Mouse (Mus musculus) macrophage (primary cell): ENCODE measurements at regions not wholly inside any gene's neighbourhood (a gene's known extent, or its start where the extent isn't known, plus 50 kb on each side); places are given as distances from the start of the nearest gene placed in this dataset.
"Not testable (repeated sequence)": the region's sequence is repeated elsewhere in the genome, so short reads cannot be mapped to it uniquely, and the experiment has no call there.

Experiments
- H3K27ac ChIP-seq: fragments of 350-480 bp; formaldehyde crosslinking; 2 replicates; pipeline ENCODE4 v1.9.0; 2021
- H3K36me3 ChIP-seq: fragments of 350-480 bp; formaldehyde crosslinking; 2 replicates; pipeline ENCODE4 v1.9.0; 2021; ENCODE audit errors: inconsistent target
- H3K4me3 ChIP-seq: fragments of 350-480 bp; formaldehyde crosslinking; 2 replicates; pipeline ENCODE4 v1.9.0; 2021; ENCODE audit errors: inconsistent target
- H3K79me2 ChIP-seq: fragments of 350-480 bp; formaldehyde crosslinking; 2 replicates; pipeline ENCODE4 v1.9.0; 2021; ENCODE audit errors: inconsistent target
- WGBS: methylation state at CpG from one replicate; pipeline ENCODE4 v1.1.7; 2026; ENCODE audit warnings: inconsistent platforms; ENCODE audit not compliant: missing documents; 5-methylcytosine and 5-hydroxymethylcytosine counted together

GRCm38 (mm10) chr16:77787025-77787424, 185.1 kb upstream of the Gm11146 start:
- H3K79me2 ChIP-seq: no peaks in the 10 kb centered on the region
- WGBS: 88% methylated on average over 5 of the region's 5 CpGs
- H3K36me3 ChIP-seq: no peaks in the 10 kb centered on the region
- no peak overlapping the region for H3K27ac ChIP-seq
- no peak overlapping the region for H3K4me3 ChIP-seq

- WGBS: 85% methylated on average over 1 of the region's 1 CpGs
- Histone ChIP-seq H3K36me3 (no peaks in the 10 kb centered on the region), H3K79me2 (no peaks in the 10 kb centered on the region), H3K4me3 (no peak overlapping the region), H3K27ac (no peak overlapping the region)
Measured at GRCm38 (mm10) chr16:77779019-77779418, 177.1 kb upstream of the Gm11146 start.

- Histone ChIP-seq H3K79me2 (no peaks in the 10 kb centered on the region), H3K27ac (no peak overlapping the region), H3K4me3 (no peak overlapping the region), H3K36me3 (no peaks in the 10 kb centered on the region)
- WGBS: 19% methylated on average over 3 of the region's 3 CpGs
Measured at GRCm38 (mm10) chr16:77772075-77772474, 170.2 kb upstream of the Gm11146 start.

GRCm38 (mm10) chr16:77760926-77761347, 159.0 kb upstream of the Gm11146 start:
- 88% methylated on average over 4 of the region's 4 CpGs for WGBS

GRCm38 (mm10) chr16:77760479-77760878, 158.6 kb upstream of the Gm11146 start:
- H3K27ac ChIP-seq: no peak overlapping the region
- no peaks in the 10 kb centered on the region for H3K79me2 ChIP-seq
- H3K36me3 ChIP-seq: no peaks in the 10 kb centered on the region
- 87% methylated on average over 3 of the region's 4 CpGs for WGBS
- no peak overlapping the region for H3K4me3 ChIP-seq

More at GRCm38 (mm10) chr16:77760926-77761347, 159.0 kb upstream of the Gm11146 start:
- no peak overlapping the region for H3K27ac ChIP-seq
- H3K4me3 ChIP-seq: no peak overlapping the region
- no peaks in the 10 kb centered on the region for H3K36me3 ChIP-seq
- H3K79me2 ChIP-seq: no peaks in the 10 kb centered on the region

- Histone ChIP-seq H3K79me2 (no peaks in the 10 kb centered on the region), H3K36me3 (no peaks in the 10 kb centered on the region), H3K27ac (no peak overlapping the region), H3K4me3 (no peak overlapping the region)
- 88% methylated on average over 9 of the region's 10 CpGs for WGBS
Measured at GRCm38 (mm10) chr16:77759997-77760396, 158.1 kb upstream of the Gm11146 start.

GRCm38 (mm10) chr16:77754882-77755281, 153.0 kb upstream of the Gm11146 start:
- H3K27ac ChIP-seq: no peak overlapping the region
- H3K4me3 ChIP-seq: no peak overlapping the region
- no peaks in the 10 kb centered on the region for H3K36me3 ChIP-seq
- WGBS: 88% methylated on average over 6 of the region's 6 CpGs
- H3K79me2 ChIP-seq: no peaks in the 10 kb centered on the region

GRCm38 (mm10) chr16:77749474-77749873, 147.6 kb upstream of the Gm11146 start:
- 97% methylated on average over 2 of the region's 2 CpGs for WGBS
- H3K4me3 ChIP-seq: no peak overlapping the region
- H3K36me3 ChIP-seq: no peaks in the 10 kb centered on the region
- no peaks in the 10 kb centered on the region for H3K79me2 ChIP-seq
- no peak overlapping the region for H3K27ac ChIP-seq

GRCm38 (mm10) chr16:77743838-77744237, 141.9 kb upstream of the Gm11146 start:
- Histone ChIP-seq H3K4me3 (no peak overlapping the region), H3K79me2 (no peaks in the 10 kb centered on the region), H3K27ac (no peak overlapping the region), H3K36me3 (no peaks in the 10 kb centered on the region)
- 88% methylated on average over 6 of the region's 6 CpGs for WGBS

GRCm38 (mm10) chr16:77738821-77739220, 136.9 kb upstream of the Gm11146 start:
- 83% methylated on average over 1 of the region's 1 CpGs for WGBS
- H3K36me3 ChIP-seq: no peaks in the 10 kb centered on the region

GRCm38 (mm10) chr16:77719377-77719776, 117.5 kb upstream of the Gm11146 start:
- H3K4me3 ChIP-seq: no peak overlapping the region
- H3K27ac ChIP-seq: no peak overlapping the region
- H3K79me2 ChIP-seq: no peaks in the 10 kb centered on the region
- H3K36me3 ChIP-seq: no peaks in the 10 kb centered on the region
- 88% methylated on average over 2 of the region's 2 CpGs for WGBS

More at GRCm38 (mm10) chr16:77738821-77739220, 136.9 kb upstream of the Gm11146 start:
- Histone ChIP-seq H3K79me2 (no peaks in the 10 kb centered on the region), H3K27ac (no peak overlapping the region), H3K4me3 (no peak overlapping the region)

GRCm38 (mm10) chr16:77717766-77718165, 115.9 kb upstream of the Gm11146 start:
- H3K27ac ChIP-seq, H3K36me3 ChIP-seq, H3K79me2 ChIP-seq, H3K4me3 ChIP-seq: not testable (repeated sequence)
- 88% methylated on average over 3 of the region's 3 CpGs for WGBS

GRCm38 (mm10) chr16:77704726-77705125, 102.8 kb upstream of the Gm11146 start:
- Histone ChIP-seq H3K36me3 (no peaks in the 10 kb centered on the region), H3K79me2 (no peaks in the 10 kb centered on the region), H3K4me3 (no peak overlapping the region), H3K27ac (no peak overlapping the region)
- 82% methylated on average over 6 of the region's 6 CpGs for WGBS

- 80% methylated on average over 1 of the region's 1 CpGs for WGBS
- Histone ChIP-seq H3K27ac (no peak overlapping the region), H3K4me3 (no peak overlapping the region), H3K36me3 (no peaks in the 10 kb centered on the region), H3K79me2 (no peaks in the 10 kb centered on the region)
Measured at GRCm38 (mm10) chr16:77695443-77695842, 93.5 kb upstream of the Gm11146 start.

GRCm38 (mm10) chr16:77687056-77687839, 85.4 kb upstream of the Gm11146 start:
- 92% methylated on average over 4 of the region's 4 CpGs for WGBS
- Histone ChIP-seq H3K27ac (no peak overlapping the region), H3K4me3 (no peak overlapping the region), H3K36me3 (no peaks in the 10 kb centered on the region), H3K79me2 (no peaks in the 10 kb centered on the region)
